Mouse (Mus musculus) kidney, adult 2 months (tissue): ENCODE results near the gene Cx3cr1.

Experiments used
- CTCF ChIP-seq: fragments of 200-500 bp; conservative IDR thresholded peaks from 2 replicates; pipeline ENCODE4 v1.5.1; 2011; ENCODE audit warnings: low read depth, mild to moderate bottlenecking, control low read depth, low read length, moderate library complexity, mixed read lengths; ENCODE audit not compliant: insufficient read depth, insufficient read length
- POLR2A ChIP-seq: fragments of 200-500 bp; IDR thresholded peaks from one replicate; pipeline ENCODE4 v1.6.1; 2011; ENCODE audit warnings: low read depth, low read length, control low read depth

GRCm38 (mm10) chr9:120101165-120101564 lies 31.5 kb upstream of the Cx3cr1 start:
- no peak for TF ChIP-seq CTCF
- no peak for TF ChIP-seq POLR2A
